Mouse (Mus musculus) lung, embryonic 15.5 days (tissue): Measurements from ENCODE around the gene Hes7. TPM values are rescaled to one million over a fixed set of nuclear protein-coding genes. Genes with fewer than 3 reads are reported as not detected.

Experiments
- ATAC-seq: fragments of 200-750 bp; cut with Nextera tagmentation; 2 replicates; pipeline ENCODE4 v1.8.0; 2017; ENCODE audit warnings: moderate number of reproducible peaks, borderline replicate concordance; ENCODE audit not compliant: low FRiP score, low TSS enrichment; ENCODE audit errors: extremely low read depth
- H3K27ac ChIP-seq: fragments of 300-500 bp; sonication (generic); 2 replicates; pipeline ENCODE4 v1.5.1; 2015; ENCODE audit warnings: moderate library complexity, mild to moderate bottlenecking, inconsistent platforms
- H3K27me3 ChIP-seq: fragments of 300-500 bp; sonication (generic); 2 replicates; pipeline ENCODE4 v1.6.1; 2015; ENCODE audit warnings: inconsistent platforms
- H3K36me3 ChIP-seq: fragments of 300-500 bp; sonication (generic); 2 replicates; pipeline ENCODE4 v1.6.1; 2015; ENCODE audit warnings: inconsistent platforms
- H3K4me1 ChIP-seq: fragments of 300-500 bp; sonication (generic); 2 replicates; pipeline ENCODE4 v1.6.1; 2015; ENCODE audit warnings: inconsistent platforms
- H3K4me2 ChIP-seq: fragments of 300-500 bp; sonication (generic); 2 replicates; pipeline ENCODE4 v1.6.1; 2015; ENCODE audit warnings: inconsistent platforms, mild to moderate bottlenecking, moderate library complexity
- H3K4me3 ChIP-seq: fragments of 300-500 bp; sonication (generic); 2 replicates; pipeline ENCODE4 v1.5.1; 2015; ENCODE audit warnings: mild to moderate bottlenecking, inconsistent platforms
- H3K9ac ChIP-seq: fragments of 300-500 bp; sonication (generic); 2 replicates; pipeline ENCODE4 v1.6.1; 2015; ENCODE audit warnings: inconsistent platforms
- H3K9me3 ChIP-seq: fragments of 300-500 bp; sonication (generic); 2 replicates; pipeline ENCODE4 v1.6.1; 2016; ENCODE audit warnings: inconsistent platforms
- WGBS: fragments of 180-500 bp; shearing (Covaris S2); methylation state at CpG from one replicate; pipeline ENCODE4 v1.1.7; 2015; 5-methylcytosine and 5-hydroxymethylcytosine counted together
- polyA plus RNA-seq: library from polyadenylated mRNA; unstranded; fragments of >200 nt; fragmentation: Nextera tagmentation; extraction: Ambion mirVana; gene quantifications from 2 replicates; pipeline ENCODE4 v1.2.1, GENCODE M21; 2015

The Hes7 gene
- polyA plus RNA-seq, 1 experiment from 2014 or later, result 0.60 TPM

GRCm38 (mm10) chr11:69124498-69124847 lies 4.3 kb downstream of the Hes7 start:
- peaks cover 4% of the 10 kb centered on the region; the same call in 1 of the 2 replicates for H3K27me3 ChIP-seq
- ATAC-seq, result no peak; the same call in 1 of the 2 replicates
- no peaks in the 10 kb centered on the region for H3K36me3 ChIP-seq
- no peak overlapping the region for H3K27ac ChIP-seq
- peak overlapping the region; percentile 80 for H3K4me3 ChIP-seq
- H3K4me1 ChIP-seq, result peaks cover 37% of the 10 kb centered on the region
- WGBS, result under 1% methylated on average over 3 of the region's 3 CpGs
- no peaks in the 10 kb centered on the region for H3K9me3 ChIP-seq
- peak overlapping the region; percentile 94 for H3K4me2 ChIP-seq
- H3K9ac ChIP-seq, result no peak overlapping the region

- peaks cover 4% of the 10 kb centered on the region; the same call in 1 of the 2 replicates for H3K27me3 ChIP-seq
- H3K4me3 ChIP-seq, result peak overlapping the region; percentile 67
- peak overlapping the region; percentile 95 for H3K4me2 ChIP-seq
- H3K4me1 ChIP-seq, result peaks cover 29% of the 10 kb centered on the region
- H3K9me3 ChIP-seq, result no peaks in the 10 kb centered on the region
- WGBS, result under 1% methylated on average over 24 of the region's 24 CpGs
- peak; percentile 9; the same call in 1 of the 2 replicates for ATAC-seq
- peak overlapping the region; percentile 50 for H3K9ac ChIP-seq
- no peaks in the 10 kb centered on the region for H3K36me3 ChIP-seq
- peak overlapping the region; percentile 52 for H3K27ac ChIP-seq
Observed at GRCm38 (mm10) chr11:69125041-69125851, 5.0 kb downstream of the Hes7 start.

GRCm38 (mm10) chr11:69125852-69125918 lies 5.5 kb downstream of the Hes7 start, which contains the start of gene Aloxe3:
Aloxe3 (plus strand) TSS chr11:69125896.
- Histone ChIP-seq H3K27me3 (peaks cover 4% of the 10 kb centered on the region; the same call in 1 of the 2 replicates), H3K27ac (peak within 1 kb of the TSS; percentile 52), H3K9me3 (no peaks in the 10 kb centered on the region), H3K4me3 (peak within 1 kb of the TSS; percentile 67), H3K4me2 (peak within 1 kb of the TSS; percentile 95), H3K9ac (peak within 1 kb of the TSS; percentile 50), H3K36me3 (no peaks in the 10 kb centered on the region), H3K4me1 (peaks cover 24% of the 10 kb centered on the region)
- no peak for ATAC-seq
- 2% methylated on average over 3 of the region's 3 CpGs for WGBS

- ATAC-seq, result no peak
- WGBS, result 9% methylated on average over 20 of the region's 20 CpGs
- H3K36me3 ChIP-seq, result no peaks in the 10 kb centered on the region
- H3K9ac ChIP-seq, result peak overlapping the region; percentile 50
- H3K27me3 ChIP-seq, result peaks cover 4% of the 10 kb centered on the region; the same call in 1 of the 2 replicates
- no peaks in the 10 kb centered on the region for H3K9me3 ChIP-seq
- H3K4me2 ChIP-seq, result peak overlapping the region; percentile 95
- peaks cover 20% of the 10 kb centered on the region for H3K4me1 ChIP-seq
- H3K27ac ChIP-seq, result peak overlapping the region; percentile 52; the same call in 1 of the 2 replicates
- peak overlapping the region; percentile 67 for H3K4me3 ChIP-seq
Observed at GRCm38 (mm10) chr11:69125919-69126705, 5.9 kb downstream of the Hes7 start.

- WGBS, result 38% methylated on average over 2 of the region's 2 CpGs
- Histone ChIP-seq H3K9ac (no peak overlapping the region), H3K27me3 (peaks cover 4% of the 10 kb centered on the region; the same call in 1 of the 2 replicates), H3K27ac (no peak overlapping the region), H3K9me3 (no peaks in the 10 kb centered on the region), H3K4me3 (peak overlapping the region; percentile 67; the same call in 1 of the 2 replicates), H3K36me3 (no peaks in the 10 kb centered on the region), H3K4me2 (peak overlapping the region; percentile 95), H3K4me1 (peaks cover 16% of the 10 kb centered on the region)
- no peak for ATAC-seq
Observed at GRCm38 (mm10) chr11:69126706-69127095, 6.5 kb downstream of the Hes7 start.

- Histone ChIP-seq H3K36me3 (no peaks in the 10 kb centered on the region), H3K9me3 (no peaks in the 10 kb centered on the region), H3K4me1 (peaks cover 15% of the 10 kb centered on the region), H3K27ac (no peak overlapping the region), H3K4me2 (no peak overlapping the region), H3K27me3 (peaks cover 8% of the 10 kb centered on the region; the same call in 1 of the 2 replicates), H3K9ac (no peak overlapping the region), H3K4me3 (no peak overlapping the region)
- no peak for ATAC-seq
- 57% methylated on average over 8 of the region's 8 CpGs for WGBS
Observed at GRCm38 (mm10) chr11:69128426-69129122, 8.4 kb downstream of the Hes7 start.

GRCm38 (mm10) chr11:69133566-69133922 lies 13.3 kb downstream of the Hes7 start:
- H3K36me3 ChIP-seq, result no peaks in the 10 kb centered on the region
- H3K4me3 ChIP-seq, result peak overlapping the region; percentile 46
- H3K9ac ChIP-seq, result peak overlapping the region; percentile 31; the same call in 1 of the 2 replicates
- 20% methylated on average over 5 of the region's 5 CpGs for WGBS
- H3K4me2 ChIP-seq, result peak overlapping the region; percentile 82
- H3K27ac ChIP-seq, result no peak overlapping the region
- ATAC-seq, result peak; percentile 4; the same call in 1 of the 2 replicates
- H3K27me3 ChIP-seq, result 0 out of 2 replicates have a peak, but pooled peaks cover 4% of the 10 kb centered on the region
- H3K4me1 ChIP-seq, result peaks cover 13% of the 10 kb centered on the region; the same call in 1 of the 2 replicates
- no peaks in the 10 kb centered on the region for H3K9me3 ChIP-seq

- Histone ChIP-seq H3K4me3 (peak overlapping the region; percentile 46), H3K36me3 (no peaks in the 10 kb centered on the region), H3K27me3 (0 out of 2 replicates have a peak, but pooled peaks cover 4% of the 10 kb centered on the region), H3K4me1 (peaks cover 13% of the 10 kb centered on the region; the same call in 1 of the 2 replicates), H3K9ac (peak overlapping the region; percentile 31), H3K9me3 (no peaks in the 10 kb centered on the region), H3K4me2 (peak overlapping the region; percentile 82), H3K27ac (no peak overlapping the region)
- peak; percentile 81 for ATAC-seq
- 1% methylated on average over 34 of the region's 34 CpGs for WGBS
Observed at GRCm38 (mm10) chr11:69133923-69134621, 13.9 kb downstream of the Hes7 start.

GRCm38 (mm10) chr11:69134622-69134968 lies 14.4 kb downstream of the Hes7 start:
- Histone ChIP-seq H3K9me3 (no peaks in the 10 kb centered on the region), H3K9ac (peak overlapping the region; percentile 31; the same call in 1 of the 2 replicates), H3K4me3 (peak overlapping the region; percentile 46), H3K36me3 (no peaks in the 10 kb centered on the region), H3K4me1 (peaks cover 13% of the 10 kb centered on the region; the same call in 1 of the 2 replicates), H3K27me3 (0 out of 2 replicates have a peak, but pooled peaks cover 4% of the 10 kb centered on the region), H3K27ac (no peak overlapping the region), H3K4me2 (peak overlapping the region; percentile 82)
- ATAC-seq, result no peak; the same call in none of the 2 replicates
- 30% methylated on average over 8 of the region's 8 CpGs for WGBS

- H3K9me3 ChIP-seq, result no peaks in the 10 kb centered on the region
- no peak overlapping the region for H3K4me3 ChIP-seq
- H3K27me3 ChIP-seq, result 0 out of 2 replicates have a peak, but pooled peaks cover 4% of the 10 kb centered on the region
- no peak overlapping the region for H3K4me2 ChIP-seq
- peaks cover 13% of the 10 kb centered on the region; the same call in 1 of the 2 replicates for H3K4me1 ChIP-seq
- H3K27ac ChIP-seq, result no peak overlapping the region
- 86% methylated on average over 6 of the region's 6 CpGs for WGBS
- H3K9ac ChIP-seq, result no peak overlapping the region
- no peaks in the 10 kb centered on the region for H3K36me3 ChIP-seq
- no peak for ATAC-seq
Observed at GRCm38 (mm10) chr11:69135361-69135760, 15.2 kb downstream of the Hes7 start.

- H3K4me1 ChIP-seq, result no peaks in the 10 kb centered on the region
- no peaks in the 10 kb centered on the region for H3K36me3 ChIP-seq
- no peak for ATAC-seq
- no peaks in the 10 kb centered on the region for H3K9me3 ChIP-seq
- H3K4me3 ChIP-seq, result no peak overlapping the region
- WGBS, result 58% methylated on average over 7 of the region's 7 CpGs
- peaks cover 7% of the 10 kb centered on the region; the same call in 1 of the 2 replicates for H3K27me3 ChIP-seq
- no peak overlapping the region for H3K27ac ChIP-seq
- no peak overlapping the region for H3K4me2 ChIP-seq
- H3K9ac ChIP-seq, result no peak overlapping the region
Observed at GRCm38 (mm10) chr11:69147546-69147945, 27.3 kb downstream of the Hes7 start.
